Mouse (Mus musculus) hindbrain, embryonic 11.5 days (tissue): ENCODE measurements around the gene Tsr1. TPM values are rescaled to one million over a fixed set of nuclear protein-coding genes. Genes with fewer than 3 reads are reported as not detected.

ENCODE experiments used
- ATAC-seq: fragments of 200-750 bp; cut with Nextera tagmentation; 2 replicates; pipeline ENCODE4 v1.8.0; 2017; ENCODE audit warnings: mild to moderate bottlenecking, moderate TSS enrichment, moderate library complexity; ENCODE audit not compliant: low FRiP score
- DNase-seq: peaks from one replicate; pipeline ENCODE4 v3.0.0-alpha.2; 2015; ENCODE audit warnings: low spot score
- H3K27ac ChIP-seq: fragments of 300-500 bp; sonication (generic); 2 replicates; pipeline ENCODE4 v1.5.1; 2014; ENCODE audit warnings: mild to moderate bottlenecking, low read depth, low read length
- H3K27me3 ChIP-seq: fragments of 300-500 bp; sonication (generic); 2 replicates; pipeline ENCODE4 v1.6.1; 2014; ENCODE audit warnings: mild to moderate bottlenecking, low read length, moderate library complexity, mixed read lengths; ENCODE audit not compliant: control insufficient read depth, insufficient read depth
- H3K36me3 ChIP-seq: fragments of 300-500 bp; sonication (generic); 2 replicates; pipeline ENCODE4 v1.6.1; 2014; ENCODE audit warnings: mild to moderate bottlenecking, low read length, moderate library complexity, mixed read lengths; ENCODE audit not compliant: control insufficient read depth, insufficient read depth
- H3K4me1 ChIP-seq: fragments of 300-500 bp; sonication (generic); replicated peaks from 2 replicates; pipeline ENCODE4 v1.6.1; 2014; ENCODE audit warnings: low read length, mixed read lengths; ENCODE audit not compliant: control insufficient read depth, insufficient read depth
- H3K4me2 ChIP-seq: fragments of 300-500 bp; sonication (generic); replicated peaks from 2 replicates; pipeline ENCODE4 v1.6.1; 2014; ENCODE audit warnings: mild to moderate bottlenecking, low read depth, low read length
- H3K4me3 ChIP-seq: fragments of 300-500 bp; sonication (generic); 2 replicates; pipeline ENCODE4 v1.5.1; 2014; ENCODE audit warnings: low read depth, low read length
- H3K9ac ChIP-seq: fragments of 300-500 bp; sonication (generic); 2 replicates; pipeline ENCODE4 v1.6.1; 2014; ENCODE audit warnings: low read depth, low read length
- H3K9me3 ChIP-seq: fragments of 300-500 bp; sonication (generic); 2 replicates; pipeline ENCODE4 v1.6.1; 2016; ENCODE audit warnings: low read length; ENCODE audit not compliant: control insufficient read depth
- WGBS: fragments of 180-500 bp; shearing (Covaris S2); extraction: QIAGEN DNeasy Blood & Tissue Kit; methylation state at CpG from one replicate; pipeline ENCODE4 v1.1.7; 2014; 5-methylcytosine and 5-hydroxymethylcytosine counted together
- polyA plus RNA-seq: library from polyadenylated mRNA; unstranded; fragments of >200 nt; fragmentation: Nextera tagmentation; extraction: Ambion mirVana; gene quantifications from 2 replicates; pipeline ENCODE4 v1.2.1, GENCODE M21; 2014

Tsr1 gene
- polyA plus RNA-seq, 1 experiment from 2014 or later, result 43.1 TPM

DNA sequence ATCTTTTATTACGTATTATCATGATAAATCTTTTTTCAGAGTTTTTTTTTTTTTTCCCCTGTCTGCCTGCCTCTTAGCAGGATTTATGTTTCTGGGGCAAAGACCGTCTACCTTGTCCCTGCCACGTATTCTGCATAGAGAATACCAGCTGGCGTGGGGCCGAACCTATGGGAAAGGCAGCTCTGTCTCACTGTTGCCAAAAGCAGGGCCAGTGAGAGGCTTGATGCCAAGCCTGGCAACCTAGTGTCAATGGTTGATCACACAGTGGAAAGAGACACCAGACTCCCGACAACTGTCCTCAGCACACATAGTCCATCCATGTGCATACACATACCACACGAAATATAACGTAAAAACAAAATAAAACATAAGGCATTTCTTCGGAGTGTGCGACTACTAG lies 14.8 kb upstream of the Tsr1 start:
- Histone ChIP-seq H3K4me3 (no peak overlapping the region), H3K9ac (no peak overlapping the region), H3K27me3 (no peaks in the 10 kb centered on the region), H3K4me1 (no peaks in the 10 kb centered on the region), H3K4me2 (no peak overlapping the region), H3K36me3 (0 out of 2 replicates have a peak, but pooled peaks cover 2% of the 10 kb centered on the region), H3K9me3 (no peaks in the 10 kb centered on the region), H3K27ac (no peak overlapping the region)
- ATAC-seq (no peak), DNase-seq (no peak)
- WGBS, result 95% methylated on average over 10 of the region's 10 CpGs

DNA sequence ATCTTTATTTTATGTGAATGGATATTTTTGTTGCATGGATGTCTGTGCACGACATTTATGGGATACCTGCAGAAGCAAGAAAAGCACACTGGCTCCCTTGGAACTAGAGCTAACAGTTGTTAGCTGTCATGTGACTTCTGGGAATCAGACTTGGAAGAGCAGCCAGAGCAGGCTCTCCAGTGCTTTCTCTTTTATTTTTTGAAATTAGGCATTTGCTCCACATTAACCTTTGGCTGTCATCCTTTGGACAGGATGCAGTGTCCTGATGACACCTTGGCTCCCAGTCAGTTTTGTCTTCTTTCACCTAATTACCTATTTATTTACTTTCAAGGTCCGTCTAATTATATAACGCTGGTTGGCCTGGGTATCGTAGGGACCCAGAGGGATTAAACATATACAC lies 3.3 kb upstream of the Tsr1 start:
- Histone ChIP-seq H3K9ac (no peak overlapping the region), H3K4me2 (no peak overlapping the region), H3K27me3 (no peaks in the 10 kb centered on the region), H3K36me3 (no peaks in the 10 kb centered on the region), H3K4me1 (no peaks in the 10 kb centered on the region), H3K27ac (no peak overlapping the region), H3K4me3 (no peak overlapping the region), H3K9me3 (no peaks in the 10 kb centered on the region)
- WGBS, result 92% methylated on average over 4 of the region's 4 CpGs
- DNase-seq (no peak), ATAC-seq (no peak)

DNA sequence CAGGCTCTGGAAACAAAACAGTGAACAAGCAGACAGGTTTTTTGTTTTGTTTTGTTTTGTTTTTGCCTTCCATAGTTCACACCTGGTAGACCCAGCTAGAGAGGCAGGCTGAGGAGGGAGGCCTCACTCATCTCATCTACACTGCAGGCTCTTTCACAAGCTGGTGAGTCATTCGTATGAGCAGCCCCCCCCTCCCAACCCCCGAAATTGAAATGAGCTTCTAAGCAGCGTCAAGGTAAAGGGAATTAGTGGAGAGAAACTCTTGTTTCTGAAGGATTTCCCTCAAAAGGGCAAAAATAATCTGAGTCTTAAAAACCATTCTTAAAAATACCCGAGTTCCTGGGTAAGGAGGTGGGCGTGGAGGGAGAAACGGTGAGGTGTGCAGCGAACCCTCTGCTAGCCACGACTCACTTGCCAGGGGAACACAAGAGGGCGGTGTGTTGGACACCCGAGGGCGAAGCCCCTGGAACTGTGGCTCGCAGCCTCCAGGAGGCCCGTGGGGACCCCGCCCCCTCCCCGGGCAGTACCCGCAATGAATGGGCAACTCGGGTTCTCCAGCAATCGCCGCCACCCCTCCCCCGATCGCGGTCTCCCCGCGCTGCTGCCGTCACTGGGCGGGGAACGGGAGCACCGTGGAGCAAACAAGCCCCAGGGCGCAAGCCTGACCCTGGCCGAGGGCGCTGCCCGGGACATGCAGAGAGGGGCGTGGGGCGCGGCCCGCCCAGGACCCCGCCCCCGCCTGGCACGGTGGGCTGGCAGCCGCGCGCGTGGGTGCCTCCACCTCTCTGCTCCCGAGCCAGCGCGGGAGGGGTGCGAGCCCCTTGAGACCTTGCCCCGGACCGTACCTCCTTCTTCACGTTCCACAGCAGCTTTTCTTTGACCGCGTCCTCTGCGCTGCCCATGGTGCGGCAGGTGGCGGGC lies 1.6 kb upstream of the Tsr1 start:
- H3K4me2 ChIP-seq, result peak overlapping the region; percentile 91
- ATAC-seq (peak; percentile 62), DNase-seq (peak; percentile 64)
- under 1% methylated on average over 35 of the region's 55 CpGs for WGBS
- H3K9ac ChIP-seq, result peak overlapping the region; percentile 80
- no peaks in the 10 kb centered on the region for H3K4me1 ChIP-seq
- H3K9me3 ChIP-seq, result no peaks in the 10 kb centered on the region
- H3K4me3 ChIP-seq, result peak overlapping the region; percentile 94
- H3K27me3 ChIP-seq, result no peaks in the 10 kb centered on the region
- no peaks in the 10 kb centered on the region for H3K36me3 ChIP-seq
- peak overlapping the region; percentile 82 for H3K27ac ChIP-seq

DNA sequence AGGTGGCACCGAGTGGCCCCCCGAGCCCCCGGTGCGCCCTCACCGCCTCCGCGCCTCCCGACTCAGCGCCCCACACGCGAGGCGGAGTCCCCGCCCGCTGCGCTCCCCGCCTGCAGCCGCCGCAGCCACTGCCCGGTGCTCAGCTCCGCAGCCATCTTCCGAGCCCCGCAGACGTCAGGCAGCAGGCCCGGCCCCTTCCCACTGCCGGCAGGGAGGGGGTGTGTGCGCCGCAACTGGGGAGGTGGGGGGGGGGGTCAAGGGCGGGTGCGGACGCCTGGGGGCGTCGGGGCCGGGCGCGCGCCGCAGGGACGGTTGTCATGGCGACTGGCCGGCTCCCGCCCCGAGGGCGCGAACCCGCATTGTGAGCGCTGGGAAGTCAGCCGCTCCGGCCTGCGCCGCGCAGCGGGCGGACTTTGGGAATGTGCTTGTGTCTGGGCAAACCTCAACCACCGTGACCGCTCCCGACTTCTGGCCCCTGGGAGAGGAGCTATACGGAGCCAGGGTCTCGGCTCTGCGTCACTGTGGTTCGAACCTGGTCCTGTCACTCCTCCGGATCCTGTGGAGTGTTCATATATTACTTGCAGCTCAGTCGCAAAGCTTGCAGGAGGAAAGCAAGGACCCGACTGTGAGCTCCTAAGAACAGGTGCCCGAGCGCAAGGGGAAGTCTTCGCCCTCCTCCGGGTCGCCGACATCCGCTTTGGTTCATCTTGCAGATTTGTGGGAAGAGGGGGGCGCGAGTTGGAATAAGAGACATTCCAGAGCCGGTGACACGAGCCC lies 782 bp upstream of the Tsr1 start, which contains the start of gene Sgsm2:
Gene Sgsm2, minus strand, starts transcription at position 160 of the 777 bp plus-strand sequence.
- H3K9ac ChIP-seq, result peak within 1 kb of the TSS; percentile 80
- ATAC-seq (peak; percentile 88), DNase-seq (peak; percentile 87)
- peak within 1 kb of the TSS; percentile 94 for H3K4me3 ChIP-seq
- H3K27ac ChIP-seq, result peak within 1 kb of the TSS; percentile 82
- WGBS, result 0% methylated on average over 38 of the region's 74 CpGs
- H3K27me3 ChIP-seq, result no peaks in the 10 kb centered on the region
- no peaks in the 10 kb centered on the region for H3K9me3 ChIP-seq
- 0 out of 2 replicates have a peak, but pooled peaks cover 2% of the 10 kb centered on the region for H3K36me3 ChIP-seq
- no peaks in the 10 kb centered on the region for H3K4me1 ChIP-seq
- H3K4me2 ChIP-seq, result peak within 1 kb of the TSS; percentile 91

DNA sequence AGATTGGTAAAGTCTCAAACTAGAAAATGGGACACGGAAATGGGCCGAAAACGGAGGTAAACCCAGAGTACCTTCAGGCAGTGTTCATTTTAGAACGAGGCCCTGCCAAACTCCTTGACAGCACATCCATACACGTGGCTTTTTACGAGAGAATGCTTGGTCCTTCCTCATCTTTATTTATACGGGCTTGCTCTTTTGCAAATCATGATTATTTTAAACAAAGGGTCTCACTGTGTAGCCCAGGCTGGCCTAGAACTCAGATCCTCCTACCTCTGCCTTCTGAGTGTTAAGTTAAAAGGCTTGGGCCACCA lies 601 bp downstream of the Tsr1 start:
- H3K27me3 ChIP-seq, result no peaks in the 10 kb centered on the region
- H3K4me3 ChIP-seq, result peak overlapping the region; percentile 94
- no peak for ATAC-seq
- H3K36me3 ChIP-seq, result peaks cover 5% of the 10 kb centered on the region; the same call in 1 of the 2 replicates
- no peaks in the 10 kb centered on the region for H3K4me1 ChIP-seq
- no peaks in the 10 kb centered on the region for H3K9me3 ChIP-seq
- H3K9ac ChIP-seq, result peak overlapping the region; percentile 80
- WGBS, result 1% methylated on average over 7 of the region's 7 CpGs
- no peak for DNase-seq
- 0 out of 2 replicates have a peak overlapping the region, but pooled peaks have one; percentile 82 for H3K27ac ChIP-seq
- peak overlapping the region; percentile 91 for H3K4me2 ChIP-seq

DNA sequence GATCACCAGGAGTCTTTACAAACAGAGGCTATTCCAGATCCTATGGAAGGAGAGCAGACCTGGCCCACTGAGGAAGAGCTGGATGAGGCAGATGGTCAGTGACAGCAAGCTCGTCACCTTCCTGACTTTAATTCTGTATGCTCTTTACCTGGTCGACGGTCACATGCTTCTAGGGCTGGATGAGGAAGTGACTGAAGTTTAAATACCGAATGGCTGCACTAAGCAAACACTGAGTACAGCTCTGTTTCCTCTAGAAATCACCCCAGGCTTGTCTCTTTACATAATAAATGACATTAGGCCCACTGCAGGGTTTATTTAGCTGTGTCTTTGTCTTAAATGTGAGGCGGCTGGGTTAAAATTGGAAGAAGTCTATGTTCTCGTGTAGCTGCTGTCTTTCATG lies 3.7 kb downstream of the Tsr1 start:
- ATAC-seq (no peak), DNase-seq (no peak)
- H3K4me2 ChIP-seq, result no peak overlapping the region
- H3K27ac ChIP-seq, result no peak overlapping the region
- no peaks in the 10 kb centered on the region for H3K9me3 ChIP-seq
- no peak overlapping the region for H3K4me3 ChIP-seq
- WGBS, result 94% methylated on average over 6 of the region's 6 CpGs
- peaks cover 8% of the 10 kb centered on the region; the same call in 1 of the 2 replicates for H3K36me3 ChIP-seq
- no peaks in the 10 kb centered on the region for H3K4me1 ChIP-seq
- no peak overlapping the region for H3K9ac ChIP-seq
- no peaks in the 10 kb centered on the region for H3K27me3 ChIP-seq

DNA sequence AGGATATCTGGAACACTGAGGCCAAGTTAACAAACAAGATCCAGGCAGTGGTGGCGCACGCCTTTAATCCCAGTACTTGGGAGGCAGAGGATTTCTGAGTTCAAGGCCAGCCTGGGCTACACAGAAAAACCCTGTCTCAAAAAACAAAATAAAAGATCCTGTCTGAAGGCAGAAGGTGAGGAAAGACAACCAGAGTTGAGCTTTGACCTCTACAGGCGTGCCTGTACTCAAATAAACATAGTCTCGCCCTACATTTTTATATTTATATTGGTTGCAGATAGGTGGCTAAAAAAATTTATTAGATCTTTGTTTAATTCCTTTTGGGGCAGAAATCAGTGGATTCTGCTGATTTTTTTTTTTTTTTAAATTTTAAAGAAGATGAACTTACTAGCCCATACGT lies 4.5 kb downstream of the Tsr1 start:
- Histone ChIP-seq H3K27ac (no peak overlapping the region), H3K4me2 (no peak overlapping the region), H3K9ac (no peak overlapping the region), H3K4me1 (no peaks in the 10 kb centered on the region), H3K9me3 (no peaks in the 10 kb centered on the region), H3K27me3 (no peaks in the 10 kb centered on the region), H3K36me3 (peaks cover 10% of the 10 kb centered on the region; the same call in 1 of the 2 replicates), H3K4me3 (no peak overlapping the region)
- no peak for ATAC-seq
- no peak for DNase-seq
- 96% methylated on average over 5 of the region's 5 CpGs for WGBS

DNA sequence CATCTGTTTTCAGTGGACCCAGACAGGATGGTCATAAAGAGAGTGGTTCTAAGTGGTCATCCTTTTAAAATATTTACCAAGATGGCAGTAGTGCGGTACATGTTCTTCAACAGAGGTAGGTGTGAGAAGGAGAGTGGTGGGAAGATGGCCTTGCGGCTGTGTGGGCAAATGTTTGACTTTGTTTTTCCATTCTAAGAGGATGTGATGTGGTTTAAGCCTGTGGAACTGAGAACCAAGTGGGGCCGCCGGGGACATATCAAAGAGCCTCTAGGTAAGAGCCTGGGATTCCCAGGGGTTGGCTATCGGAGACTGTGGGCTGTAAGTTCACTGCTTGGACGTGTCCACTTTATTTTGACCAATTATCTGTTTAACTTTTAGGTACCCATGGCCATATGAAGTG lies 10.0 kb downstream of the Tsr1 start:
- WGBS, result 97% methylated on average over 6 of the region's 6 CpGs
- no peaks in the 10 kb centered on the region for H3K9me3 ChIP-seq
- peaks cover 20% of the 10 kb centered on the region; the same call in 1 of the 2 replicates for H3K36me3 ChIP-seq
- no peak overlapping the region for H3K4me3 ChIP-seq
- H3K9ac ChIP-seq, result no peak overlapping the region
- no peak for DNase-seq
- H3K27ac ChIP-seq, result no peak overlapping the region
- H3K4me2 ChIP-seq, result no peak overlapping the region
- no peaks in the 10 kb centered on the region for H3K27me3 ChIP-seq
- ATAC-seq, result no peak
- H3K4me1 ChIP-seq, result no peaks in the 10 kb centered on the region
